Mouse (Mus musculus): ENCODE results near the gene Dohh.

- TF ChIP-seq CTCF (IDR thresholded peaks at IDR 0.05; ENCODE audit: borderline replicate concordance, extremely low read depth, insufficient read depth, insufficient read length), result no peak
- no peak for TF ChIP-seq POLR2A (IDR thresholded peaks at IDR 0.05; ENCODE audit: borderline replicate concordance, extremely low read depth, insufficient read depth, insufficient read length, poor library complexity, severe bottlenecking)
Measured at GRCm38 (mm10) chr10:81429092-81429491, 44.9 kb downstream of the Dohh start.
